Mouse (Mus musculus) B cell, adult 2 months (primary cell): ENCODE results near the gene Ano4.
"Not testable (repeated sequence)": the region's sequence is repeated elsewhere in the genome, so short reads cannot be mapped to it uniquely, and the experiment has no call there.

Experiments used
- DNase-seq, 2 experiments: peaks; one replicate each; pipeline ENCODE4 v3.0.0; 2022

Gene Ano4

GRCm38 (mm10) chr10:89111466-89111865 lies 233.1 kb downstream of the Ano4 start:
- no peak for DNase-seq

GRCm38 (mm10) chr10:89110917-89111316 lies 233.6 kb downstream of the Ano4 start:
- no peak for DNase-seq

DNA sequence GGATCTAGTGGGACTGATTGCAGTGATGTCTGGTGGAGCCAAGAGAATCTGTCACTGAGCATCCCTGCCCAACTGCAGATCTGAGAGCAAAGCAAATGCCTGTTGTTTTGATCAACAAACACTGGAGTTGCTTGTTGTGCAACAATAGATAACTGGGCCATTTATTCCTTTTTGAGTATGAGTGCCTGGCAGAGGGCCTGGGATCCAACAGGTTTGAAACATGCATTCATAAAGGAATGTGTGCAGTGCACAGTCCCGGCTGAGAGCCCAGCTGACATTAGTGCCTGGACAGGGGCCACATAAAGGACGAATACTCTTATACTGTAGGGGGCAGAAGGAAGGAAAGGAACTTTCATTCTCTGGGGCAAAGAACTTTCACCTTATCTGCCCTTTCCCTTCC lies 241.0 kb downstream of the Ano4 start:
- no peak for DNase-seq

DNA sequence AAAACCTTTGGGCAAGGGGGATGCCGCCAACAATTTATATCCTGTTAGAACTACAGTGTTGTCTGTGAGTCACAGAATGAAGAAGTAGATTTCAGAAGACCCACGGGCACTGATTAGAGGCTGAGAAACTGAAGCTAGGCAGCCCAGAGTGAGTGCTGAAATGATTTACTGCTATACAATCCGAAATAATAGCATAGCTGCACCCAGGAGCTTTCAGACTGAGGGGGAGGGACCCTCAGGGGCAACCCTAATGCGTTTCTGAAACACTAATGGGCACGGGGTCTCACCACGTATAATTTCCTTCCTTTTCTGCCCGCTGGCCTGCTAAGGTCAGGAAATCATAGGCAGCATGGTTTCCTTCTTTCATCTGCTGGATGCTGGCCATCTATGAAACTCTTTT lies 242.5 kb downstream of the Ano4 start:
- no peak for DNase-seq

DNA sequence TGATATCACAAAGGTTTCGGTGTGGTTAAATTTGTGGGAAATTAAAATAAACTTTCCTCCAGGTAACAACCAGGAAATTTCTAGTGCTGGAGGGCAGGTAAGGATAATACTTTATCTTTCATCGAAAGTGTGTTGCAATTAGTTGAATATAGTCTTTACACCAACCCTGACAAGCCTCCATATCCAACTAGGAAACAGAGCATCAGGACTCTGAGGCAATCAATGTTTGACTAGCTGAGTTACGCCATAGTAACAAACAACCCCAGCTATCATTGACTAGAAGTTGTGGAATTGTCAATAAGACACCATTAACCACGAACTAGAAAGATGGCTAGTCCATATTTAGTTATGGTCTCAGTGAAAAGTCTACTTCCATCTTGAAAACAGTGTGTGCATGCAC lies 246.4 kb downstream of the Ano4 start:
- DNase-seq: no peak

- DNase-seq: no peak
Measured at GRCm38 (mm10) chr10:89092350-89093040, 252.1 kb downstream of the Ano4 start.

- DNase-seq: no peak
Measured at GRCm38 (mm10) chr10:89077447-89077846, 267.1 kb downstream of the Ano4 start.

DNA sequence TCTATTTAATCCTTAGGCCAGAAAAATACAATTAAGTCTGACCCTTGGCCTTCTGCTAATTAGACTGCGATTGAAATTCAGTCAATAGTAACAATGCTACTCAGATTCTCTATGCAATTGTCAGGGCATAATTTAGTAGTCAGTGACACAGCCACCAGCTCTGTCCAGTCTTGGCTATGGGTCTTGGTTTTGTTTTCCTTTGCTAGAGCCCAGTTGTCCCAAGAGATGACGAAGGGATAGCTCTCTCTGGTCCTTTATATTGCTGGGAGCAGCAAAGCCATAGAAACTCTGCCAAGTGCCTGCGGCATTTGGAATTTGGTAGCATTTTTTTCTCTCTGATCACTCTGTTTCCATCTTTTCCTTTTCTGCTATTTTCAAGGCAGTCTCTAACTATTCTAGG lies 288.7 kb downstream of the Ano4 start:
- DNase-seq: no peak

DNA sequence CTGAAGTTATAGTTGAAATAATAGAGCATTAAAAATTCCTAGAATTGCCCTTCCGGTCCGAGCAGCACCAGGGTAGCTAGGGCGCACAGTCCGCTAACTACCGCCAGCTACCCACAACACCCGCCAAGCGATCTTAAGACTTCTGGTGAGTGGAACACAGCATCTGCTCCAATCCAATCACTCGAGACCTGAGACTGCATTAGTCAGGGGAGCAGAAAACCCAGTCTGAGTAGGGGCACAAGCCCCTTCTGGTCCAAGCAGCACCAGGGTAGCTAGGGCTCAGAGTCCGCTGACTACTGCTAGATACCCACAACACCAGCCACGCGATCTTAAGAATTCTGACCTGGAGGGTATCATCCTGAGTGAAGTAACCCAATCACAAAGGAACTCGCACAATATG lies 299.6 kb downstream of the Ano4 start:
- not testable (repeated sequence) for DNase-seq

GRCm38 (mm10) chr10:89044166-89044565 lies 300.4 kb downstream of the Ano4 start:
- DNase-seq: no peak

GRCm38 (mm10) chr10:89018926-89019325 lies 325.6 kb downstream of the Ano4 start:
- DNase-seq: no peak

DNA sequence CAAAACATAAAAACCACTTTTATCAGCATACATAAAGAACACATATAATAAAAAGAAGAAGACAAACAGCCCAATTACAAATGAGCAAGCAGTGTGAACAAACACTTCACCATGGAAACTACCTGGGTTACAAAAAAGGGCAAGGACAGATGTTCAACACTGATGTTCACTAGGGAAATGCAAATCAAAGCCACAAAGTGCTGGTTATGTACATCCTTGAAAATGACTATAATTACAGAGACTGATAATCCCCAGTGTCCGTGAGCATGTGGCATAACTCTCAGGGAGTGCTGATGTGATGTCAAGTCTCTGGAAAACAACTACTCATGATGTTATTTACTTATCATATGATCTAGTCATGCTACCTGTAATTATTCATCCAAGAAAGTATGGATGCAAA lies 336.3 kb downstream of the Ano4 start:
- DNase-seq: no peak

- no peak for DNase-seq
Measured at GRCm38 (mm10) chr10:89004518-89004917, 340.0 kb downstream of the Ano4 start.

- DNase-seq: no peak
Measured at GRCm38 (mm10) chr10:88986925-88987324, 357.6 kb downstream of the Ano4 start.

GRCm38 (mm10) chr10:88983444-88983843 lies 361.1 kb downstream of the Ano4 start:
- DNase-seq: no peak

GRCm38 (mm10) chr10:88979451-88979850 lies 365.1 kb downstream of the Ano4 start:
- no peak for DNase-seq

DNA sequence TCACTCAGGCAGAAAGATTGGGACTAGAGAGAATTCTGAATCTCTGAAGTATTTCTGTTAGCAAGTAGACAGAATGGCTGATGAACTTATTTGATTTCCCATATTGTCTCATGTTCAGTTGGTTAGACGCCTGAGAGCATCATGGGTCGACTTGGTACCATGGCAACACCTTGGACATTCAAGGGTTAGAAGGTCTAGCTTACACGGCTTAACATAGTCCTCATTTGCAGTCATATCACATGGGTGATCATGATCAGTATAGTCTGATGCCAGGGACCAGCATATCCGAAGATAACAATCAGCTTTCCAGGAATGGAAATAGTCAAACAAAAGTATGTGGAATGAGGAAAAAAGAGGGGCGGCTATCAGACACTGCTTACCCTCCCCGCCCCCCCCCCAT lies 365.6 kb downstream of the Ano4 start:
- DNase-seq: no peak

GRCm38 (mm10) chr10:88970951-88971725 lies 373.4 kb downstream of the Ano4 start:
- DNase-seq: no peak

- DNase-seq: no peak
Measured at GRCm38 (mm10) chr10:88968586-88968985, 376.0 kb downstream of the Ano4 start.

DNA sequence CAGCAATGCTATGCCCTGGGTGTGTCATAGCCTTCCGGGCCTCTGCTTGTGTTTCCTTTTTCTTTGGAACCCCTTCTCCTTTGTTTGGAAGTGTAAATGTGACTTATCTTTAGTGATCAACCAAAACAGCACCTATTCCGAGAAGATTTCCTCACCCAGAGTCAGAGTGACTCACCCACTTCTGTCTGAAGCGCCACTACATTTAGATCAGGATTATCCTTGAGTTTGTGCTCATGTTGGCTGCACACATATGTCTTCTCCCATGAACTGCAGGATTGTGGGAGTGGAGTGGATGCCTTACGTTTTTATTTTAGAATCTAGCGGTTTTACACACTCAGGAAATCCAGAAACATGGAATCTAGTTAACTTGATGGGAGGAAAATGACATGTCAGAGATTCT lies 383.8 kb downstream of the Ano4 start:
- DNase-seq: no peak

GRCm38 (mm10) chr10:88950297-88950653 lies 394.3 kb downstream of the Ano4 start:
- DNase-seq: no peak

- no peak for DNase-seq
Measured at GRCm38 (mm10) chr10:88949649-88950296, 394.8 kb downstream of the Ano4 start.
